Mouse (Mus musculus): ENCODE measurements around the gene Pdgfc.

Pdgfc gene

GRCm38 (mm10) chr3:81150228-81150627 lies 114.0 kb downstream of the Pdgfc start:
- no peak for DNase-seq (ENCODE audit: low spot score in 2 of 2)

DNA sequence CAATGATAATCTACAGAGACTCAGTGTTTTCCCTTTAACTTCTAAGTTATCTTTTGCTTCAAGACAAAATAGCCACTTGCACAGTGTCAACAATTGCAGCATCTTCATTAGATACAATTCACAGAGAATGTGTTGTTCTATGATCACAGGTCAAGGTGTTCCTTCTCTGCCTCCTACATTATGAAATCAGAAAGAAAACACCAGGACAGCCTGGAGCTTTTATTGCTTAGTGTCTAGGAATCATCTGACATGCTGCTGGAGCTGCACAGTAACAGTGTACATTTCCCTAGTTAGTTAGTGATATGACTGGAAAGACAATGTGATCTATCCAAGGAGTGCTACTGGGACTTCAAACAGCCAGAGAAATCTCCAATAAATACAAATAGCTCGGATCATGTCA lies 118.2 kb downstream of the Pdgfc start:
- no peak for DNase-seq (ENCODE audit: low spot score in 2 of 2)

- no peak for DNase-seq (ENCODE audit: low spot score in 2 of 2)
Measured at GRCm38 (mm10) chr3:81160457-81161165, 124.4 kb downstream of the Pdgfc start.

DNA sequence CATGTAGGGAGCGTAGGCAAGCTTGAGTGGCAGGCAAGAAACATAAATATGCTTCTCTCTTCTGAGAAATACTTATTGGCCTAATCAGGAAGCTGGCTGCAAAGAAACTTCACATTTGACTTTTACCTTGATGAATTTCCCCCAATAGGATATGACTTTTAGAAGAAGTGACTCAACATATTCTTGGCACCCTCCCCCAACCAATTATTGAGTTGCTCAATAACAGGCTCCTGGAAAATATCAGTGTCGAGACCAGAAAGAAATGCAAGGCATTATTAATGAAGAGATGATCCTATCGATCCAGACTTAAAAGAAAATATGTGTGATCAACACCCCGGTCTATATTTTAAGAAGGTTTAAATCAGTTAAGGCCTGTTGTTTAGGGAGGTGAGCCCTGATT lies 125.9 kb downstream of the Pdgfc start:
- DNase-seq (ENCODE audit: low spot score in 2 of 2): no peak

- DNase-seq (ENCODE audit: low spot score in 2 of 2): no peak
Measured at GRCm38 (mm10) chr3:81164091-81164490, 127.9 kb downstream of the Pdgfc start.

DNA sequence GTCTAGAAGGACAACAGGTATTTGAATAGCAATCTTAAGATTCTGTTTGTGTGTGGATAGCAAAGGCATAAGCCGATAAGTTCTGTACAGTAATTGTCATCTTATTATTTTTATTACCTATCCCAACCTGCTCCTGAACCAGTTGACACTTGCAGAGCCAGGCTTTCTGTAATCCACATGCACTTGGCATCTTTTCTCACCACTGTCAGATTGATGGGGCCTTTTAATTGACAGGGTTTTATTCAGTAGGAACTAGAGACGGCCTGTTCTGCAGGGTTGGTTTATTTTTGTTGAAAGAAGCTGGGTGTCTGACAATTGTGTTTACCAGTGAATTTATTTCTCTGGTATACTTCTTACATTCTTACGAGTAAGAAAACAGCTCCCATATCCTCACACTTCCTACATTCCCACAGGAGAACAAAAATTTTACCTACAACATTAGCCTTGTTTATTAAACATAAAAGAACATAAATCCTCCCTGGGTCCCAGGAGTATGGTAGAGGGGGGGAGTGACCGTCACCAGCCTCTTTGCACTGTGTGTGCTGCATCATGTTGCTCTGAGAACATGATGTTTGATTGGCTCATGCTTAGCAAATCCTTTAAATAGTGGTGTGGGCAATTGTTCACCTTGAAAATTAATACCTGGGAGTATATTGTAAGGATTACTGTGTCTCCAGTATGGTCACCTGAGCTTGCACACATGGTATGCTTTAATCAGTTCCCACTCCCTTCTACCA lies 134.0 kb downstream of the Pdgfc start:
- no peak for DNase-seq (ENCODE audit: low spot score in 2 of 2)

- no peak for DNase-seq (ENCODE audit: low spot score in 2 of 2)
Measured at GRCm38 (mm10) chr3:81174832-81175231, 138.6 kb downstream of the Pdgfc start.

DNA sequence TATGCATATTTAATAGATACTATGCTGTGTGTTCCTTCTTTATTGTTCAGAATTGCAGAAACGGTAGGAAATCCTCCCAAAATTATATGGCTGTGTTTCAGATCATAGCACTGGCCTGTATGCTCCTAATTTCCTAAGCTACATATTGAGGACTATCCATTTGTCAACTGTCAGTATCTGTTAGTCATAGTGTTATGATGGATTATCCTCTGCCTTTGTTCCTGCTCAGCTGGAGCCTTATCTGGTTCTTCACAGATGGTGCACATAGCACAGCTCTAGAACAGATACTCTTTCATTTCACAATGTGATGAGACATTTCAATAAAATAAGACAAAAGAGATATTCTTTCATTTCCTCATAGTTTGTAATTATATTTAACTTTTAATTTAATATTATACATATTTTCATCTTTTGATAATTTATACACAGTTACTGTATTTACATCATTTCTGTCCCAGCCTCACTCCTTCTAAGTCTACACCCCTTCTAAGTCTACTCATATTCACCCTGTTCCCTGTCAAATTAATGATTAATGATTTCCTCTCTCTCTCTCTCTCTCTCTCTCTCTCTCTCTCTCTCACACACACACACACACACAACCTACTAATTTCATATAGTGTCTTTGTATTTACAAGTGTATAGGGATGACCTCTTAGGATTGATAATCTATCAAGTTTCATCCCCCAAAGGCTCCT lies 145.2 kb downstream of the Pdgfc start:
- DNase-seq (ENCODE audit: low spot score in 2 of 2): no peak

GRCm38 (mm10) chr3:81196937-81197336 lies 160.7 kb downstream of the Pdgfc start:
- no peak for DNase-seq (ENCODE audit: low spot score in 2 of 2)

- DNase-seq (ENCODE audit: low spot score in 2 of 2): no peak
Measured at GRCm38 (mm10) chr3:81197644-81198043, 161.4 kb downstream of the Pdgfc start.

GRCm38 (mm10) chr3:81200647-81201046 lies 164.4 kb downstream of the Pdgfc start:
- no peak for DNase-seq (ENCODE audit: low spot score in 2 of 2)

DNA sequence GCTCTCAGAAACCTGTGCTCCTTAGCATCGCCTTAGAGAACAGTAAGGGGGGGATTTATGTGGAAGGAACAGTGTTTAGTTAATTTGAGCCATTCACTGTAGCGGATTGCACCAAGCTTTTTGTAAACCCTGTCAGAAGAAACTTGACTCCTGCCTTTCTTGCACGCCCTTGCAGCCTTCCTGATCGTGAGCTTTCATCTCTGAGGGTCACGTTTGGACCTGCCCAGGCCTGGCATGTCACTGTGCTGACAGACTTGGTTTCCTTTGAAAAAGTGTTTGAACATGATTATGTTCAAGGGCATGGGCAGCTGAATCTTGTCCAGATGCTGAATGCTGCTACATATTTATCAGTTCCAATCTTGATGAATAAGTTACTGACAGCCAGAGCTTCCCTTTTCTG lies 169.0 kb downstream of the Pdgfc start:
- DNase-seq (ENCODE audit: low spot score in 2 of 2): no peak

DNA sequence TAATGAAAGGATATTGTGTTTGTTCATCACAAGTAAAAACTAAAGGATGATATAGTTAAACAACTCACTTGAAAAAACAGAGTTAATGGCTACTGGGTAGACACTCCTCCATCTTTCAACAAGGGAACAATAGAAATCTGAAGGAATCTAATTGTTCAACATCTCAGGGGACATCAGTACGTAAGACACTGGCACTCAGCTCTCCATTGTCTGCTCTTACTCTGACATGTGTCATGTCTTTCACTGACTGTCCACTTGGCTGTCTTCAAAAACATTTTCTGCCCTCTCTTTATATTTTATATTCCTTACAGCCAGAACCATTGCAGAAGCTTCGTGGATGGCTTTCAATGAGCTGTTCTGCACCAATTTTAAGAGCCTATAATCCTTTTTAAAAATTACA lies 172.0 kb downstream of the Pdgfc start:
- no peak for DNase-seq (ENCODE audit: low spot score in 2 of 2)

- DNase-seq (ENCODE audit: low spot score in 2 of 2): no peak
Measured at GRCm38 (mm10) chr3:81211147-81211546, 174.9 kb downstream of the Pdgfc start.

GRCm38 (mm10) chr3:81211666-81212065 lies 175.4 kb downstream of the Pdgfc start:
- no peak for DNase-seq (ENCODE audit: low spot score in 2 of 2)

- DNase-seq (ENCODE audit: low spot score in 2 of 2): no peak
Measured at GRCm38 (mm10) chr3:81215547-81216118, 179.4 kb downstream of the Pdgfc start.

- no peak for DNase-seq (ENCODE audit: low spot score in 2 of 2)
Measured at GRCm38 (mm10) chr3:81221682-81222081, 185.5 kb downstream of the Pdgfc start.

- no peak for DNase-seq (ENCODE audit: low spot score in 2 of 2)
Measured at GRCm38 (mm10) chr3:81228344-81228743, 192.1 kb downstream of the Pdgfc start.

DNA sequence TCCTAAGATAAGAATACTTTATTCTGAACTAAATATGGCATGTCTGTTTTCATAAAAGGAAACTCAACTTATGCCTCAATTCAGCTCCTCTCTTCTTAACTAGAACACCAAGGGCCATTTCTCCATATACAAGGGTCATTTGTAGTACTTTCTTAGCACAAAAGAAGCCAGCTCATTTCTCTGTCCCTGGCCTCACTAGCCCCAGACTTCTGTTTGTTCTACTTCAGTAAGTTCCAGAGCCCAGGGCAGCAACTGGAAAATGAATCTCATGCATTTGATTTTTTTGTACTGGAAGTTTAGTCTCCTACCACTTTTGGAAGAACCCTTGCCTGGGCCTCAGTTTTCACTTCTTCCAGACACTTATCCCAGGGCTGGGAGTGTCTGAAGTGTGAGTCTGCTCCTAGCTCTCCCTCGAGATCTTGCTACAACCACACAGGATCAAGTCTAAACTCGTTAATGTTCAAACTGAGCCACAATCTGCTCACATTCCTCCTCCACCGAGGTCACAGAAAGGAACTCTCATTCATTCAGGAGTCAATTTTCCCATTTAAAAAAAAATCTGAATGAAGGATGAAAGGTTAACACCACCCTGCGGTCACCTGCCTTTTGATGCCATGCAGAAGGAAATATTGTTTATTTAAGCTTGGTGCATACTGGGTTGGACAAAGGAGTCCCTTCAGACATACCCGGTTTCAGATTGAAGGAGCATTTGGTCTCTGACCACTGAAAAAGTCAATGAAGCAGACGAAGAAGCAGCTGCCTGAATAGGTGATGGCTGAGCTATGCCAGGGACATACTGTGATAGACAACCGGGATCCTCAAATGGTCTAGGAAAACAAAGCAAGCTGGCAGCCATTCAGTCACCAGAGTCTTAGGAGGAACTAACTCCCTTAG lies 206.7 kb downstream of the Pdgfc start:
- DNase-seq (ENCODE audit: low spot score in 2 of 2): no peak

GRCm38 (mm10) chr3:81243591-81243990 lies 207.4 kb downstream of the Pdgfc start:
- no peak for DNase-seq (ENCODE audit: low spot score in 2 of 2)

DNA sequence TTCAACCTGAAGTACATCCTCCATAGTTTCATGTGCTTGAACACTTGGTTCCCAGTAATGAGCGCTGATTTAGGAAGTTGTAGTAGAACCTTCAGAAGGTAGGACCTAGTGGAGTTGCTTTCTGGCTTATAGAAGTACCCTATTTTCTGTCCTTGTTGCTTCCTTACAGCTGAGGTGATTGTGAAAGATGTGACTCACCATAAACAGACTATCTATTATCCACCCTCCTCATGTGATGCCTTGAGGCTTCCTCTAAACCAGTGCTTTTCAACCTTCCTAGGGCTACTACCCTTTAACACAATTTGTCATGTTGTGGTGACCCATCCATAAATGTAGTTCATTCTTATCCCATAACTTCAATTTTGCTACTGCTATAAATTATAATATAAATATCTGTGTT lies 226.6 kb downstream of the Pdgfc start:
- no peak for DNase-seq (ENCODE audit: low spot score in 2 of 2)
